Mouse (Mus musculus): ENCODE data around the gene 9230102O04Rik.

The 9230102O04Rik gene

DNA sequence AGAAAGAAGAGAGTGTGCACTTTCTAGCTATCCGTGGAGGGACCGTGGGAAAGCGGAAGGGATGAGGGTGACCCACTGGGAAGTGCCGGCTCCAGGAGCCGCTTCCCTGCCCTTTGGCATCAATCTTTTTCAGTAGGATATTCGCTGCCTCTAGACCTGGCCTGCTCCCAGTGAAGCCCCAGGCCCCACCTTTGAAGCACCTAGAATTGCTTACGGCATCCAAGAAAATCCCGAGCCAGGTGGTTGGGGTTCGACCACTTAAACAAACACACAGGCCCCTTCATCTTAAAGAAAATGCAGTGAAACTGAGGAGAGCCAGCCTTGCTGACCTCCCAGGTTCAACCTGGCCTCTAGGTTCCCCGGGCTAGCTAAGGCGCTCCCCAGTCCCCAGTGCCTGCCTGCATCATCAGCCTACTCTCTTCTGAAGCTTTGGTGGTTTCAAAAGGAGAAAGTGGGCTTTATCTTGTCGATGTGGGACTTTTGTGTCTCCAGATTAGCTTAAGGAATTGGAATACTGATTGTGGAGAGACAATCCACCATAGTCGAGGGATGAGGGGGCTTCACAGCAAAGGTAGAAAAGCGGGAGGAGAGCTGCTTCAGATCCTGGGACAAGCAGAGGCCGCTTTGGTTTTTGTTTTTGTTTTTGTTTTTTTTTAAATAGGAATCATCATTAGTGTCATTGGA, 4.7 kb downstream of the 9230102O04Rik start:
- no peak for DNase-seq

DNA sequence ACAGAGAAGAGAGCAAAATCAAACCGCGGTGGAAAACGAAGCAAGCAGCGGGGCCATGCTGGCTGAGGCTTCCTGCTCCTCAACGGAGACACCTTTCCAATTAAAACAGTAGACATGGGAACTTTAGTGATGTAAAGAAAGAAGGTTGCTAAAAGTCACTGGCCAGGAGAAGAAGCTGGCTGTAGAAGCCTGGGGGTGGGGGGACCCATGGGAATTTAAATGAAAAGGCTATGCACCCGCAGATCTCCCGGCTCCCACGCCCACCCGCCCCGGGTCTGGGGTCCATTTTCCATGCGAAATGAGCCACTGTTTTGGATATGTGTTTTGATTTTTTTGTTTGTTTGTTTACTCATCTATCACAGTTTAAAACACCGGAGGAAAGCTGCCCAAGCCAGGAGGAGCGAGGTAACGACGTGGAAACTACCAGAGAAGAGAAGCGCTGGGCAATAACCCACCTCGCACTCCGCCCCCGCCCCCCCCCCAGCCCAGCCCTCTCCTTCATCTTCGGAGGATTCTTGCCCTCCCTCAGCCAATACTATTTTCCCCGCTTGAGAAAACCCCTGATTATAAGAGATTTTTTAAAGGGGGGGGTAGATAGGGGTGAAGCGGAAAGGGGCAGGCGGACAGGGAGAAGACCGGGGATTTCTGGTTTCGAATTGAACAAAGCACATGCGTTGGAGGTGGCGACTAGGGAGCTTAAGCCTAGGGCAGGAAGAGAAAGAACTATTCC, 5.4 kb downstream of the 9230102O04Rik start:
- DNase-seq: no peak

DNA sequence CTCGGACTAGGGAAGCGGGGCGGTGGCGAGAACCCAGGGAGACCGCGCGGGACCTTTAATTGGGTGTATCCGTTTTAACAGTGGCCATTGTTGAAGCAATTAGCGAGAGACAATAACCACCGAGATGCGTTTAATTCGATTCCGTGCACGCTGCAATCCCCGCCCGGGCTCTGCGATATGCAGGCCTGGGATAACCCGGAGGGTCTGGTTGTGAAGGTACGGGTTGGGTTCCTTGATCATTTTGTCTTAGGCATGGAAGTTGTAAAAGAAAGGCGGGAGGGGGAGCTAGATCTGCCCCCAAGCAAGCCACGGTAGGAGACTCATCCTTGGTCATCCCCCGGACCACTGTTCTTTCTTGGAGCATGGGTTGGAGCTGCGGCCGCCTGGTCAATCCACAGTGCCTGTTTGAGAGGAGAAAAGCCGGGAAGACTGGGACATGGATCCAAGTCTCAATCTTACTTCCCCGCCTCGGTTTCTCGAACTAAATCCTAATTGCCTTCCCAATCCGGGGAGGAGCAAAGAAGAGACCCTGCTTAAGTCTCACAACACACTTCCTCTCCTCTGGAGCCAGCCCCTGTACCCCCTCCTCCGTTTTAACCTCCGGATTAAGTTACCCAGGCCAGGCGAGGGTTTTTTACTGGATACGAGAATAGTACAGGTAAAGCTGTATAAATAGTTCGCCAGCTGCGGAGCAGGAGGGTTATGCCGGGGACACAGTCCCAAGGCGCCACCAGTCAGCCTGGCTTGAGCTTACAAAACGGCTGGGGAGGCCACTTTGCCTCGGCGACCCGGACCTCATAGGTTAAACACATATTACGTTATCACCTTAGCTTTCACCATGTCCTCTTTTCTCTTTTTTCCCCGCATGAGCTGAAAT, 6.2 kb downstream of the 9230102O04Rik start:
- DNase-seq: no peak

DNA sequence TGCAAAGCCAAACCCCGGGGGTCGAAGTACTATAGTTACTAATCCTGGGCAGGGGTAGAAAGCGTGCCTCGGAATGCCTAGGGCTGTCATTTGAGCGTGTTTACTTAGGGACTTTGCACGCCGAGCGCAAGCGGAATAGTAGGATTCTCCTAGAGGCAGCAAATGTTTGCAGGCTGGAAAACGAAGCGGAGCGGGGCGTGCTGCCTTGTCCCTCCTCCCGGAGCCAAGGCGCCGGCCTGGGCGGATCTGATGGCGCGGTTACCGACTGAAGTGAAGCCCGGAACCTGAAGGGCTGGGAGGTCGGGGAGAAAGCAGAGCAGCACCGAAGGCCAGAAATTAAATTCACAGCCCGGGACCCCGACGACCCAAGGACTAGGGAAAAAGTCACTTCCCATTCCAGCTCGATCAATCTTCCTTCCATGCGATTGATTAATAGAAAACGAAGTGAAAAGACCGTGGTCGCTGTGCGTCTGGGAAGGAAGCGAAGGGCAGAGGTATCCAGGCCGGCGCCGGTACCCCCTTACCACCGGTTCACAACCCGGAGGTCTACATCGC, 6.9 kb downstream of the 9230102O04Rik start:
- DNase-seq: no peak

DNA sequence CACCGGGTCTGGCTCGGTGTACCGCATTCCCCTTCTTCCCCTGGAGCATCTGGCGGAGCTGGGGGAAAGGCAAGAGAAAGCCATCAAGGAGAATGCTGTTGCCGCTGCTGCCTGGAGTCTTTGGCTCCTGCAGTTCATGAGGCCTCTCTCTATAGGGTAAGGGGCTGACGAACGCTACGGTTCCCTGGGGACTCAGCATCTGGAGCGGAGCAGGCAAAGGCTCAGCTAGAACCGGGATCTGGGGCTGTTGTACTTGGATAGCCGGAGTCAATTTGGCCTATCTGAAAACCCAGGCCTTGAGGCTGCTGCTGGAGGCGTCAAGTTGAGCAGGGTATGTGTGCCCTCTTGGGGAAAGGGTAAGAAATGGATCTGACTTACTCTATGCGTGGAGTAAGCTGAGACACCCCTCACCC, 7.7 kb downstream of the 9230102O04Rik start:
- no peak for DNase-seq

DNA sequence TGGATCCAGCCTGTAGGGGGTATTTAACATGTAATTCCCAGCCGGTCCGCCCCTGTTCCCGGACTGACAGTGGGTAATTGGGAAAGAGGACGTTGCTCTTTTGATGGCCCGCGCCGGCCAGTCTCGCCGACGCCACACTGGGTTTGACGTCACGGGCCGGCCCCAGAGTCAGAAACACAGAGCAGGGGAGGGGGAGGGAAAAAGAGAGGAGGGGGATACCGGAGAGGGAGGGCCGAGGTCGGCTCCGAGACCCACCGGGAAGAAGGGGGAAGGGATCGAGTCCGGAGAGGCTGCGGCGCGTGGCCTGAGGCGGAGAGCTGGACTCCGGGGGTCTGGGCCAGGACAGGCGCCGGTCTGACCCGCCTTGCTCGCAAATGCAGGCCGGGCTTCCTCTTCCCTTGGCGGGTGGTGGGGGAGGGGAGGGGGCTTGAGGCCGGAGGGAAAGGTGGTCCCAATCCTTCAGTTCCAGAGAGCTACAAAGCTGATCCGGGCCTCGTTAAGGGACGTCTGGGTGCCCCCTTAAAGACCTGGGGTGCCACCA, 8.2 kb downstream of the 9230102O04Rik start, which contains the start of gene 4930412O13Rik:
TSS of gene 4930412O13Rik (plus strand) at position 202 of the 541 bp plus-strand sequence.
- no peak for DNase-seq

DNA sequence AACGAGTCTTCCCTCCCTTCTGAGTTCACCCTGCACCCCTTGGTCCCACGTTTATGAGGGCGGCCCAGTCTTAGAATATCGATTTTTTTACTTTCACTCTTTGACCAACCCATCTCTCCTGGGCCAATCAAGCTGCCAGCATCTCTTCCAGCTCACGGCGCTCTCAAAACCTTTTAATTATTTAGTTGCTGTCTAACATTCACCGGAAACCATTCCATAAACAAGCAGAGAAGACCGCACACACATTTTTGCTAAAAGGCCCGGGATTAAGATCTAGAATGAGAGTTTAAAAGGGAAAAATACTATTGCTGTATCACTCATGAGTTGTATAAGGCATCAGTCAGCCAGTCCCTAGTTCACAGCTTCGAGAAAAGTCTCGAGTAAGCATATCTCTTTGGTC, 9.1 kb downstream of the 9230102O04Rik start:
- DNase-seq: no peak

DNA sequence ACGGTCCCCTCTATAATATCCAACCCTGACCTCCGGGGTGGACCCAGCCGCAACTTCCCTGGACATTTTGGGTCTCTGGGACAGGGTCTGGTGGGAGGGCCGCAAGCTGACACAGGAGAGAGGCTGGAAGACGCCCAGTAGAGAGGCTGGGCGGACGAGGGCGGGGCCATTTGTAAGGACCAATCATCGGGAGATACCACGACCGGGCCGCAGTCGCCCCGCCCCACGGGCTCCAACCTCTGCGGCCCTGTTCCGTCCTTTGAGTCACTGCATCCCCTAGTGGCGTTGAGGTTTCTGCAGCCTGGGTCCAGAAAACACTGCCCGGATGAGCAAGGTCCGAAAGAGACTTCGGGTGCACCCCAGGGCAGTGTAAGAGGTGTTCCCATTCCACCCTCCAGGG, 9.8 kb downstream of the 9230102O04Rik start:
- peak; percentile 91 to 95 for DNase-seq

DNA sequence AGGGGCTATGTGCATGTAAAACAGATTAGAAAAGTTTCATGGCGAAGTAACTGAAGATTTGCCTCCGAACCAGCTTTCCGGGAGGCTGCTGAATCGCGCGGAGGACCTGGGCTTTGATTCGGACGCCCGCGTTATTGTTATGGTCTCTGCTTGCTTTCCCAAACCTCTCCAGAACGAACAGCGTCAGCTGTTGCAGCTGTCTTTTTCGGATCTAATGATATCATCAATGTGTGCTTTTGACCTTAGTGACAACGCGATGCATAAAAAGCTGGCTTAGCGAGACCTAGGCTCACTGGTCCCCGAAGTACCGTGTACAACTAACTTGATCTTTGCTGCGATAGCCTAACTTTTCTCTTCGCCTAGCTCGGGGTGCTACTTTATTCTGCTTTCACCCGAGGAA, 10.2 kb downstream of the 9230102O04Rik start:
- DNase-seq: no peak

DNA sequence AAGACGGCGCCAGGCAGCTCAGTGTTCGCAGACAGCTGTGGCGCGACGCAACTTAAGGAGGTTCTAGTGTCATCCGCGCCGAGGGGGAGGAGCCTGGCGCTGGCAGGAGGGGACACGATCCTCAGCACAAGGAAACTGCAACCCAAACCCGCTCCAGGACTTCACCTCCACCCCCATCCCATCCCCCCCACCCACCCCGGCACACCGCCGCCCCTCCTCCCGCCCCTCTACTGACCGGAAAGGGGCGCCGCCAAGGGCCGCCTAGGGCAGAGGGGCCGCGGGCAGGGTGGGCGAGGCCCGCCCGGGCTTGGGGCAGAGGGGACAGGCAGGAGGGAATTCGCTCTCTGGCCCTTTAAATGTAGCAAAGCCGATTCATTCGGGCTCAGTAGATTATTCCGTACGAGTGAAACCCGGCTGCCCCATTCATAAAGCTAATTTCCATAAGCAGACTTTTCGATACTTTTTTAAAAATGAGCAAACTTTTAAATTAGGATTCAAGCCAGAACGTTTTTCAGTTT, 10.7 kb downstream of the 9230102O04Rik start:
- DNase-seq: peak; percentile 53 to 79

DNA sequence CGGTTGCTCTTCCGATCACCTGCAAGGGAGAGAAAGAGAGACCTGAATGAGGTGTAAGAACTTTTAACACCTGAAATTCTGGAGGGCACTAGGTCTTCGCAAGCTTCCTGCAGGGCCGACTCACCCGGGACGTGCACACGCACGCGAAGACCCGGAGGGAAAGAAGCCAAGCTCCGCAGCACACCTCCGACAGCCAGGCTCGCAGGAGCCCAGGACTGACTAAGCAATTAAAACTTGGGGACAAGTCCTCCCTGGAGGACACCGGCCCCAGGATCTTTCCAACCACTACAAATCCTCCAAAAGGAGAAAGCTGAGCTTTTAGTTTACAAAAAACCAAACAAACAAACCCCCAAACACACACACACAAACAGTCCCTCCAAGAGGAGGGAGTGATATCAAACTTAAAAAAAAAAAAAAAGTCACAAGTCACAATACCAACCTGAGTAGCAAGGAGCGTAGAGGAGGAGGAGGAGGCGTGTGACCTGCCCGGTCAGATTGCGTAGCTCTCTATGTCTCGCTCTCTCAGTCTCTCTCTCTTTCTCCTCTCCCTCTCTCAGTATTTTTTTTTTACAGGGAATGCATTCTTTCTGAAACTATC, 11.3 kb downstream of the 9230102O04Rik start:
- DNase-seq: no peak

DNA sequence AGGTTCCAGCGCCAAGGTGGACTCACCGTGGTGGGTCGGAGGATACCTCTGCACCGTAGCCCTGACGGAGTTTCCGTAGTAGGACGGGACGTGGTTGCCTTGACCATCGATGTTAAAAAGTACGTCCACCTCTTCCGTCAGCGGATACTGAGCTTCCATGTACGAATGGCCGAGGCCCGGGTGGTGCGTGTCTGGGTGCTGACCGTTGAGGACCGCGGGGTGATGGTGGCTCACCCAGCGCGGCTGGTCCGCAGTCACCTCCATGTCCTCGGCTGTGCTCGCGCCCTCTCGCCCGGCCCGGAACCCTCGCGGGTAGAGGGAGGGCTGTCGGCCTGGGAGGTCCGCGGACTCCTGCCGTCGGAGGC, 12.0 kb downstream of the 9230102O04Rik start:
- peak in 1 of 2 experiments; percentile 35 for DNase-seq

DNA sequence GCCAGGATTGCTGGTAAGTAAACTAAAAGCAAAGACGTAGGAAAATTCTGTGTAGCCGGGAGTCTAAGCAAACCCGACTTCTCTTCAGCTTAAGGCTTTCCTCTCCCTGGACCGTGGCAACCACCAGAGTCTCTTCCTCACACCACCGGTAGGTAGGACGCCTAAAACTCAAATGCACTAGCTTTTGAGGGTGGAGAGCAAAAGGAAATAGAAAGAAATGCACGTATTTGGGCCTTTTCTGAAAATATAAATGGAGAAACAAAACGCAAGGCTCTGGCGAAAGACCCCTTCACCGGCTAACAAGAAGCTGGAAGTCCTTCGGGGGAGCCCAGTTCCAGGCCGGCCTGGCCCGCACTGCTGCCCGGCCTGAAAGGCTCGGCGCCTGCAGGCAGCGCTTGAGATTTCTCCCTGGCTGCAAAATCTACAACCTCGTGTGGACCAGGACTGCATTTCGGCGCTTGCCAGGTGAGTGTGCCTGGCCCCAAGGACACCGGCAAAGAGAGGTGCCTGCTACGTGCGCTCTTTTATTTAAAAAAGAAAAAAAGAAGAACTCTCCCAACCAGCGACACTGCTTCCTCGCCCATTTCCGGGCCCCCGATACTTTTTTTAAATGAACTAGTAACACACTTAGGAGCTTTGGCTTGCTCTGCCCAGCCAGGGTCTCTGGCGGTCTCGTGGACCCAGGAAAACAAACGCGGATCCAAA, 12.6 kb downstream of the 9230102O04Rik start:
- DNase-seq: no peak

DNA sequence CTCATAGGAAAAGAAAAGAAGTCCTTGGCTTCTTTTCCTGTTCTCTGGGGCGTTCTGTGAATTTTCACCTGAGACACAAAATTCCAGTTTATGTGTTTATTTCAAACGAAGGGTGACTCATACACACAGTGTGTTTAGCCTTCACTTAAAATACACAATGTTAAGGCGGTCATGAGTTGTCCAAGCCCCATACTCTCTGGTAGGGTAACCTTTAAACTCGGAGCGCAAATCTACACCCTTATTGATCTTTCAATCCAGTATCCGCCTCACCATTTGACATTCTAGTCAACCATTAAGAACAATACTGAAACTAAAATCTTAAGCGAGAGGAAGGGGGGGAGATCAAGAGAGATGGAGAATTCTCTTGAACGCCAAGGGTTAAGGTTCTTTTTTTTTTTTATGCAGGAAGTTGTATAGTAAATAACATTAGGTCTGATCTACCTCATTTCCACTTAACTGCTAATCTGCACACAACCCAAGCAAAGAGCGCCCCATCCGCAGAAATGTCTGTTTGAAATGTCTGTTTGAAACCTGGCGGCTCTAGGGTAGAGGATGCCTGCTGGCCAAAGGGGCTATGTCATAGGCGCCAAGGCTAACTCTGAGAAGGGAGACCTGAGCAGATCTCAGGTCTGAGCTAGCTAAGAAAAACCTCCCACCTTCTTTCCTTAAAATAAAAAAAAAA, 13.5 kb downstream of the 9230102O04Rik start:
- DNase-seq: no peak

DNA sequence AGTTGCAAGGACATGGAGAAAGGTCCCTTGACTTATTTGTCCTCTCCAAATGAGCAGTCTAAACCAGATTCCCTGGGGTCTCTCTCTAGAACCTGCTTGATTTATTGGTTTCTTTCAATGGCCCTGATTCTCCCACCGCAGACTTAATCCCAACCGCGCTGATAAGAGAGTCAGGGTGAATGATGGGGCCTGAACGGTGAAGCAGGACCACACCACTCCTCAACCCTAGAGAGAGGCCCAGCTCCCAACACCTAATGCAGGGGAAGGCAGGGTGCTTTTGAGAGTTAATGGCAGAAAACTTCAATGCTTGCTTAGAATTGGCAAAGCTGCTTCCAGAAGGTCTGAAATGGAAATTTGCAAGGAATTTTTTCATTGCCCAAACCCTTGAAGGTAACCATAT, 14.1 kb downstream of the 9230102O04Rik start:
- no peak for DNase-seq

DNA sequence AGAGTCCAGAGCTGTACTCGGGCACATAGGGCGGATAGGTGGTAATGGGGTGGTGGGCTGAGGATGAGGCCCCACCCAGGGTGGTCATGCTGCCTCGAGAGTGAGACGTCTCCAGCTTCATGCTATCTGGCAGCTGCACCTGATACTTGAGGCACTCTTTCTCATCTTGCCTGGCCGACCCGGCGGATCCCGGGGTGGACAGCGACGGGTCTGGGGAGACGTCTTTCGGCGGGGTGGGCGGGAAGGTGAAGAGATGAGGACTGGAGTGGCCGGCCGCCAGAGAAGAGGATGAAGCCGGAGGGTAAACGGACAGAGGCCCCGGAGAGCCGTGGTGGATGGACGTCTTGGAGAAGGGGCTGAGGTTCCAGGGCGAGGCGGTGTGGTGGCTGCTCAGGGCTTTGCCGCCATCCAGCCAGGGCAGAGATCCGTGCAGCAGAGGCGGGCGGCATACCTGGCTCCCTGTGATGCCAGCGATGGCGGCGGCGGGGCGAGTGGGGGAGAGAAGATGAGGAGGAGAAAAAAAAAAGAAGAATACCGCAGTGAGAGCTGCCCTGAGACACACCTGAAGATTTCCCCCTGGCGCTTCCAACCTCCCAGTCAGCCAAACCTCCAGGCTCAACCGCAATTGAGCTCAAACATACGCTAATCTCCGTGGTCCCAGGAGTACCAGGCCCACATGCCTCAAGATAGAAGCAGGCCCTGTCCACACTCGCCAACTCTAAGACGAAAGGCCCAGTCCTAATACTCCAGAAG, 14.7 kb downstream of the 9230102O04Rik start:
- peak in 1 of 2 experiments; percentile 37 for DNase-seq

DNA sequence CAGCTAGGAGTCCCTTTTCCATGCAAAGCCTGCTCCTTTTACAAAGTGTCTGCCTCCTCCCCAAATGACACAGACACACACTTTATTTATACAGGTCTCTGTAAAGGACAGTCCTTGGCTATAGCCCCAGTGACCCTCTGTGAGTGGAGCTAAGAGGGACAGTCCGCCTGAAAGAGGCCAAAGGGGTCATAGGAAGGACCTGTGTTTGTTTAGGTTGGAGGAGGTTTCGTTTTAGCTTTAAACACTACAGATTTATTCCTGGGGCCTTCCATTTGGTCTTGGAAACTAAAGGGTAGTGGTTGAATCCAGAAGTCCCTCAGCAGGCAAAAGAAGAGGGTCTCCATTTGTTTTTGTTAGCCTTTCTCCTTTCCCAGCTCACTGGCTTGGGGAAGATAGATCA, 15.6 kb downstream of the 9230102O04Rik start:
- no peak for DNase-seq

DNA sequence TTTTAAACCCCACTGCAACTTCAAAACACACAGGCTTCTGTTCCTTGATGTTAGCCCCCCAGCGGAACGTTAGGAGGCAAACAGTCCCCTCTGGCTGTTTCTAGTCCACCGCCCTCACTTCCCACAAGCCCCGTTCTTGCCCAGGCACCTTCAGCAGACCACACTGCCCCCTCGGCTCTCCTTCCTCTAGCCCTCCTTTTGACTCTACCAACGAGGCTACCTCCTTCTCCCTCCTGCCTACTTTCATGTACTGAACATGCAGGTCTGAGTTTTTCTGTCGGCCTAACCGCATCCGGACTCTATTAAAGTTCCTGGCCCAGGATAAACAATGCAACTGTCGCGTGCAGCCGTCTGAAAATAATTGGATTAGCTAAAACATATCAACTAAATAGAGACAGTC, 16.7 kb downstream of the 9230102O04Rik start:
- DNase-seq: no peak

DNA sequence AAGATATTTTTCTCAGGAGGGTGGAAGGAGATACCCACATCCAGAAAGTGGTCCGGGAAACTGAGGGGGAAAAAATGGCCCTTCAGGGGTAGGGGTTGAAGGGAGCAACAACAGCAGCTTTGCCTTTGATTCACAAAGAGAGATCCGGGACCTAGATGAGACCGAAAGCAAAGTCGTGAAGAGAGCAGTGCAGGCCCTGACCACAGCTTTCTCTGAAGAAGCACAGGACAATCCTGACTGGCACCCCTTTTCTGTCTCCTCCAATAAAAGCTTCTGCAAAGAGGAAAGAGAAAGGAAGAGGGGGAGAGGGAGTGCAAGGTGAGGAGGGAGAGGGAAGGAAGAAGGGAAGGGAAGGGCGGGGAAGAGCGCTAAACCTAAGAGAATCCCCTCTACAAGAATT, 17.5 kb downstream of the 9230102O04Rik start:
- no peak for DNase-seq

DNA sequence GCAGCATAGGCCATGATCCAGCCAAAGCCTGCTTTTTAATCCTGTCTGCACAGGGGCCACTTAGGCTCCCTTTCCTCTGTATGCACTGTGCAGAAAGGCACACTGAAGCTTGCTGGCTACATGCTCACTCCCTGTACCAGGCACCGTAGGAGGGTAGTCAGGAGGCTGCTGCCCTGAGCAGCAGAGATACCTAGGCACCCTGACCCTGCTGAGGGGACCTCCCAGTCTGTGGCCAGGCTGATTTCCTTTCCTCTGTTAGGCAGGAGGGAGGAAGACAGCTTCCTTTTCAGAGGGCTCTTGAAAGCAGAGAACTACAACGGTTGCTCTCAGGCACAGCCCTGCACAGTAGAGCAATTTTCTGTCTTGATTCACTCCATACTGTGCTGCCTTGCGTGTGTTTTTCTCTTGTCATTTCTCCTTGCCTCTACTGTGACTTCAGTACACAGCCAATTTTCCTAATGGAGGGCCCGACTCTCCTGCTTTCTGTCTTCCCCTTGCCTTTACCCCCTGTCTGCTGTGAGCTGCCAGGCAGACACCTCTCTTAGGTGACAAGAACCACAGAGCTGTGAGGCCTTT, 18.1 kb downstream of the 9230102O04Rik start:
- no peak for DNase-seq

All from kidney, postnatal 25 days (tissue).